Mouse (Mus musculus) heart, embryonic 13.5 days (tissue): Measurements from ENCODE around the gene Amacr. TPM values are rescaled to one million over a fixed set of nuclear protein-coding genes. Genes with fewer than 3 reads are reported as not detected.

Experiments used
- ATAC-seq: fragments of 200-750 bp; cut with Nextera tagmentation; 2 replicates; pipeline ENCODE4 v1.8.0; 2017; ENCODE audit warnings: moderate TSS enrichment; ENCODE audit not compliant: insufficient number of reproducible peaks, low FRiP score, low TSS enrichment; ENCODE audit errors: extremely low read depth
- H3K27ac ChIP-seq: fragments of 300-500 bp; sonication (generic); replicated peaks from 2 replicates; pipeline ENCODE4 v1.5.1; 2015; ENCODE audit warnings: moderate library complexity, mild to moderate bottlenecking, inconsistent platforms
- H3K27me3 ChIP-seq: fragments of 300-500 bp; sonication (generic); replicated peaks from 2 replicates; pipeline ENCODE4 v1.6.1; 2015; ENCODE audit warnings: mild to moderate bottlenecking, inconsistent platforms
- H3K36me3 ChIP-seq: fragments of 300-500 bp; sonication (generic); 2 replicates; pipeline ENCODE4 v1.6.1; 2015; ENCODE audit warnings: mild to moderate bottlenecking, inconsistent platforms
- H3K4me1 ChIP-seq: fragments of 300-500 bp; sonication (generic); 2 replicates; pipeline ENCODE4 v1.6.1; 2015; ENCODE audit warnings: inconsistent platforms
- H3K4me2 ChIP-seq: fragments of 300-500 bp; sonication (generic); 2 replicates; pipeline ENCODE4 v1.6.1; 2015; ENCODE audit warnings: inconsistent platforms, mild to moderate bottlenecking, moderate library complexity
- H3K4me3 ChIP-seq: fragments of 300-500 bp; sonication (generic); 2 replicates; pipeline ENCODE4 v1.5.1; 2015; ENCODE audit warnings: moderate library complexity, mild to moderate bottlenecking, inconsistent platforms
- H3K9ac ChIP-seq: fragments of 300-500 bp; sonication (generic); 2 replicates; pipeline ENCODE4 v1.6.1; 2015; ENCODE audit warnings: inconsistent platforms, mild to moderate bottlenecking, moderate library complexity
- H3K9me3 ChIP-seq: fragments of 300-500 bp; sonication (generic); 2 replicates; pipeline ENCODE4 v1.6.1; 2016; ENCODE audit warnings: inconsistent platforms
- WGBS: fragments of 180-500 bp; shearing (Covaris S2); methylation state at CpG from one replicate; pipeline ENCODE4 v1.1.7; 2015; ENCODE audit warnings: mixed read lengths; 5-methylcytosine and 5-hydroxymethylcytosine counted together
- polyA plus RNA-seq: library from polyadenylated mRNA; unstranded; fragments of >200 nt; fragmentation: Nextera tagmentation; extraction: Ambion mirVana; gene quantifications from 2 replicates; pipeline ENCODE4 v1.2.1, GENCODE M21; 2015

Amacr gene
- polyA plus RNA-seq, 1 experiment from 2014 or later: 12.1 TPM

- Histone ChIP-seq H3K4me3 (peak overlapping the region; percentile 47), H3K36me3 (no peaks in the 10 kb centered on the region), H3K27me3 (peaks cover 65% of the 10 kb centered on the region), H3K9ac (no peak overlapping the region), H3K27ac (no peak overlapping the region), H3K4me2 (peak overlapping the region; percentile 67), H3K4me1 (peaks cover 25% of the 10 kb centered on the region), H3K9me3 (no peaks in the 10 kb centered on the region)
- 3% methylated on average over 49 of the region's 49 CpGs for WGBS
- no peak for ATAC-seq
These were observed 55.2 kb downstream of the Amacr start for GRCm38 (mm10) chr15:11036535-11037375.

DNA sequence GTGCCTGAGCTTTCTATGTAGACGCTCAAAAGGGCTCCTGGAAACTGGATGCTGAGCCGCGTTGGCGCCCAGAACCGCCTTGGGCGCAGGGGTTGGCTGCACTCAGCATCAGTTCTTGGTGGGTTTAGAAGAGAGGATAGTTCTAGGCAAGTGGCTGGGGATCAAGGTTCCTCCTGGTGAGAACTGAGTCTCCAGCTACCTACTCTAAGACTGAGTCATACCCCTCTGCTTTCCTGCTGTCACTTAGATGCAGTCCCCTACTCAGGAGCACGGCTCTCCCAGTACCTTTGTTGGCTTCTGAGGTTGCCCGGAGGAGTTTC lies 55.8 kb downstream of the Amacr start:
- H3K4me3 ChIP-seq: peak overlapping the region; percentile 47
- H3K36me3 ChIP-seq: no peaks in the 10 kb centered on the region
- H3K4me2 ChIP-seq: peak overlapping the region; percentile 67
- no peaks in the 10 kb centered on the region for H3K9me3 ChIP-seq
- peaks cover 25% of the 10 kb centered on the region for H3K4me1 ChIP-seq
- ATAC-seq: no peak
- WGBS: 5% methylated on average over 8 of the region's 8 CpGs
- no peak overlapping the region for H3K9ac ChIP-seq
- no peak overlapping the region for H3K27ac ChIP-seq
- peaks cover 59% of the 10 kb centered on the region for H3K27me3 ChIP-seq

DNA sequence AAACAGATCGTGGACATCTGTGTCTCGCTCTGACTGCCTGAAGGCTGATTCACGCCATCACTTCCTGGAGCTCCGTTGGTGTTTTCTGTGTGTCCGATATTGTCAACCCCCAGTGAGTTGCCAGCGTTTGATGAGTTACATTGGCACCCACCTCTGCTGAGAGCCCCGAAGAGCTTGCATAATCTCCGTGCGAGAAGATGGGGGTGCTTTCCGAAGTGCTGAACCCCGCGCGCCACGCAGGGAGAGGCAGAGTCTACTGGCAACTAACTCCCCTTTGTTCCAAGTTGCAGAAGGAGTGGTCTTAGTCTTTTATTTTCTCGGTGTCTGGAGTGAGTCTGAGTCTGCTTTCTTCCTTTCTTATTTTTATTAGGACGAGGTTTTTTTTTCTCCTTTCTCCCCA lies 56.2 kb downstream of the Amacr start, which contains the start of gene Rxfp3:
Gene Rxfp3, minus strand, starts transcription at position 281 of the 400 bp plus-strand sequence.
- Histone ChIP-seq H3K4me2 (peak within 1 kb of the TSS; percentile 67), H3K36me3 (no peaks in the 10 kb centered on the region), H3K27me3 (peaks cover 57% of the 10 kb centered on the region), H3K9me3 (no peaks in the 10 kb centered on the region), H3K27ac (no peak within 1 kb of the TSS), H3K4me1 (peaks cover 25% of the 10 kb centered on the region), H3K4me3 (peak within 1 kb of the TSS; percentile 47), H3K9ac (no peak within 1 kb of the TSS)
- ATAC-seq: no peak
- WGBS: 7% methylated on average over 16 of the region's 16 CpGs

DNA sequence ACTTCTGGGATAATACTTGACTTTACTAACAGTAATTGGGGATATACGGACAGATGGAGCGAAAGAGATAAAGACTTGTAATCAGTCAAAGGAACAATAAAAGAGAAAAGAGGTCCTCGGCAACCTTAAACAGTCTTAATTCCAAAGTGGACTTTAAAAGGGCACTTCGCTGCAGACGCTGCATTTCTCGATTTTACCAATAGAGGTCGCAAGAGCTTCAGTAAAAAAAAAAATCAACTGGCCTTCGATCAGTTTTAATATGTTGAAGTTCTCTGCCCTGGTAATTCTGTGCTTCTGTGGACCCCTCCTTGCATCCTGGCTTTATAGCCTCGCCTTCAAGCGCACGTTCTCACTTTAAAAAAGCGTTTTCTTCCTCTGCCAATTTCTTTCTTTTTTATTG lies 56.9 kb downstream of the Amacr start:
- WGBS: 4% methylated on average over 12 of the region's 12 CpGs
- Histone ChIP-seq H3K4me1 (peaks cover 25% of the 10 kb centered on the region), H3K4me3 (no peak overlapping the region), H3K4me2 (no peak overlapping the region), H3K27me3 (peaks cover 50% of the 10 kb centered on the region), H3K9me3 (no peaks in the 10 kb centered on the region), H3K36me3 (no peaks in the 10 kb centered on the region), H3K9ac (no peak overlapping the region), H3K27ac (no peak overlapping the region)
- ATAC-seq: no peak

- Histone ChIP-seq H3K4me2 (no peak overlapping the region), H3K4me1 (peaks cover 25% of the 10 kb centered on the region), H3K4me3 (no peak overlapping the region), H3K9ac (no peak overlapping the region), H3K27ac (no peak overlapping the region), H3K27me3 (peaks cover 34% of the 10 kb centered on the region), H3K9me3 (no peaks in the 10 kb centered on the region), H3K36me3 (no peaks in the 10 kb centered on the region)
- no peak for ATAC-seq
- WGBS: 15% methylated on average over 5 of the region's 5 CpGs
These were observed 58.5 kb downstream of the Amacr start for GRCm38 (mm10) chr15:11040067-11040466.

DNA sequence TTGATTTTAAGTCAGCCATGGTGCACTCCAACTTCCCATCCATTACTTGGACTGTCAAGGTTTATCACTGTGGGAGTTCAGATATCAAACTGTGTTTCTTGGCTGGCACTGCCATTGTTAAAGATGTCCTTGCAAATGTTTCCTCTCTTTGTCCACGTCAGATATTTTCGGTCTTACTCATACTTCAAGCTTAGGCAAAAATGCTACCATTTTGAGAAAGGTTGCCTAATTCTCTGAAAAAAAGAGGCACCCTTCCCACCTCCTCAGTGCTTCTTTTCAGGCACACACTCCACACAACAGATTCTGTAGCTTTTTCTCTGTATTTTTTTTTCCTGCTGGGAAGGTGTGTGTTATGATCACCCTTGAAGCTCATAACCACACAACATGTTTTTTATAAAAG lies 59.7 kb downstream of the Amacr start:
- Histone ChIP-seq H3K27ac (no peak overlapping the region), H3K4me3 (no peak overlapping the region), H3K9me3 (no peaks in the 10 kb centered on the region), H3K4me2 (no peak overlapping the region), H3K27me3 (peaks cover 22% of the 10 kb centered on the region), H3K4me1 (peaks cover 20% of the 10 kb centered on the region), H3K36me3 (no peaks in the 10 kb centered on the region), H3K9ac (no peak overlapping the region)
- ATAC-seq: no peak
- WGBS: 66% methylated on average over 2 of the region's 2 CpGs

DNA sequence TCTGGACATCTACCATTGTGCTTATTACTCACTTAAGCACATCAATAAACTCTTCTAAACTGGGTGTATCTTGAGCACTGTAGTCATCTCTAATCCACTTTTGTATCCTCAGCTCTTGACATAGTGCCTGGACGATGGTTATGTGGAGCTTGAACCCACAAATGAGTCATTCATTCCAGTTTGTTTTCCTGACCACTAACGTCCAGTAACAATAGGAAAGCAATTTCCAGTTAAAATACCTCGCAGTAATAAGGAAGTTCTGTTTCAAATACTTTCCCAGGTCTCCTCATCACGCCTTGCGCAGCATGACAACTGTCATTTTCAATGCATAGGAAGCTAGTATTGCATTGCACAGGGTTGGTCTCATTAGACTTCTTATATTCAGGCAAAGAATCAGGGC lies 61.3 kb downstream of the Amacr start:
- 65% methylated on average over 5 of the region's 5 CpGs for WGBS
- H3K27ac ChIP-seq: no peak overlapping the region
- peaks cover 6% of the 10 kb centered on the region for H3K4me1 ChIP-seq
- H3K36me3 ChIP-seq: no peaks in the 10 kb centered on the region
- H3K4me2 ChIP-seq: no peak overlapping the region
- ATAC-seq: no peak
- no peak overlapping the region for H3K4me3 ChIP-seq
- H3K27me3 ChIP-seq: peaks cover 6% of the 10 kb centered on the region
- no peak overlapping the region for H3K9ac ChIP-seq
- H3K9me3 ChIP-seq: no peaks in the 10 kb centered on the region

Other genes with a start within 250 kb of the Amacr start
- gene C1qtnf3, start 29.4 kb upstream of the Amacr start, polyA plus RNA-seq: 0.08 and 0.16 TPM in 2 replicates
- not detected in 2 replicates for gene Slc45a2, start 19.0 kb downstream of the Amacr start, polyA plus RNA-seq
- 0.07 TPM in 1 of 2 replicates, not detected in the other for gene Rxfp3, start 56.2 kb downstream of the Amacr start, polyA plus RNA-seq
- 0.98 and 1.2 TPM in 2 replicates for gene Adamts12, start 83.0 kb downstream of the Amacr start, polyA plus RNA-seq